Mouse (Mus musculus): ENCODE measurements around the gene Atr. TPM values are rescaled to one million over a fixed set of nuclear protein-coding genes. Genes with fewer than 3 reads are reported as not detected.

Atr gene
- polyA plus RNA-seq, 1 experiment from 2014 or later: 15.8 TPM

Other genes with a start within 250 kb of the Atr start
- gene Pcolce2, start 220.0 kb upstream of the Atr start, polyA plus RNA-seq (2016; fragmentation: Nextera tagmentation; extraction: Ambion mirVana): 1.6 and 2.8 TPM in 2 replicates
- 3.0 TPM in 2 replicates for gene Trpc1, start 107.2 kb upstream of the Atr start, polyA plus RNA-seq (2016; fragmentation: Nextera tagmentation; extraction: Ambion mirVana)
- gene Pls1, start 12.3 kb upstream of the Atr start, polyA plus RNA-seq (2016; fragmentation: Nextera tagmentation; extraction: Ambion mirVana): 5.7 and 9.8 TPM in 2 replicates
- gene Xrn1, start 97.2 kb downstream of the Atr start, polyA plus RNA-seq (2016; fragmentation: Nextera tagmentation; extraction: Ambion mirVana): 17.1 and 17.9 TPM in 2 replicates